Mouse (Mus musculus): ENCODE data around the gene Plekhh3.
"Not testable (repeated sequence)": the region's sequence is repeated elsewhere in the genome, so short reads cannot be mapped to it uniquely, and the experiment has no call there.

The Plekhh3 gene

GRCm38 (mm10) chr11:101151063-101151462, 20.1 kb downstream of the Plekhh3 start:
- no peak for DNase-seq (ENCODE audit: low read depth, low spot score)

GRCm38 (mm10) chr11:101149178-101150105, 21.7 kb downstream of the Plekhh3 start:
- DNase-seq (ENCODE audit: low read depth, low spot score), result no peak

GRCm38 (mm10) chr11:101148751-101149150, 22.4 kb downstream of the Plekhh3 start:
- no peak for DNase-seq (ENCODE audit: low read depth, low spot score)

GRCm38 (mm10) chr11:101146377-101146776, 24.8 kb downstream of the Plekhh3 start:
- peak; percentile 66 for DNase-seq (ENCODE audit: low read depth, low spot score)

- DNase-seq (ENCODE audit: low read depth, low spot score), result peak; percentile 86
Observed at GRCm38 (mm10) chr11:101143338-101144225, 27.6 kb downstream of the Plekhh3 start.

GRCm38 (mm10) chr11:101142215-101142967, 28.8 kb downstream of the Plekhh3 start:
- no peak for DNase-seq (ENCODE audit: low read depth, low spot score)

GRCm38 (mm10) chr11:101141088-101141487, 30.1 kb downstream of the Plekhh3 start:
- DNase-seq (ENCODE audit: low read depth, low spot score), result no peak

GRCm38 (mm10) chr11:101140164-101140819, 30.9 kb downstream of the Plekhh3 start:
- peak; percentile 55 for DNase-seq (ENCODE audit: low read depth, low spot score)

GRCm38 (mm10) chr11:101138536-101139181, 32.5 kb downstream of the Plekhh3 start:
- no peak for DNase-seq (ENCODE audit: low read depth, low spot score)

GRCm38 (mm10) chr11:101137000-101137399, 34.2 kb downstream of the Plekhh3 start:
- no peak for DNase-seq (ENCODE audit: low read depth, low spot score)

- peak; percentile 53 for DNase-seq (ENCODE audit: low read depth, low spot score)
Observed at GRCm38 (mm10) chr11:101134217-101134865, 36.8 kb downstream of the Plekhh3 start.

- DNase-seq (ENCODE audit: low read depth, low spot score), result no peak
Observed at GRCm38 (mm10) chr11:101133037-101133436, 38.1 kb downstream of the Plekhh3 start.

- peak; percentile 67 for DNase-seq (ENCODE audit: low read depth, low spot score)
Observed at GRCm38 (mm10) chr11:101131701-101132100, 39.5 kb downstream of the Plekhh3 start.

GRCm38 (mm10) chr11:101131187-101131586, 40.0 kb downstream of the Plekhh3 start:
- peak; percentile 91 for DNase-seq (ENCODE audit: low read depth, low spot score)

GRCm38 (mm10) chr11:101130056-101130756, 40.9 kb downstream of the Plekhh3 start:
- DNase-seq (ENCODE audit: low read depth, low spot score), result peak; percentile 36

GRCm38 (mm10) chr11:101128996-101129577, 42.1 kb downstream of the Plekhh3 start:
- DNase-seq (ENCODE audit: low read depth, low spot score), result peak; percentile 91

GRCm38 (mm10) chr11:101127075-101127474, 44.1 kb downstream of the Plekhh3 start:
- DNase-seq (ENCODE audit: low read depth, low spot score), result no peak

GRCm38 (mm10) chr11:101125008-101125407, 46.1 kb downstream of the Plekhh3 start:
- not testable (repeated sequence) for DNase-seq (ENCODE audit: low read depth, low spot score)

GRCm38 (mm10) chr11:101124494-101124893, 46.7 kb downstream of the Plekhh3 start:
- DNase-seq (ENCODE audit: low read depth, low spot score), result not testable (repeated sequence)
